Mouse (Mus musculus) forebrain, embryonic 12.5 days (tissue): ENCODE data around the gene Cog8. TPM values are rescaled to one million over a fixed set of nuclear protein-coding genes. Genes with fewer than 3 reads are reported as not detected.
"Not testable (repeated sequence)": the region's sequence is repeated elsewhere in the genome, so short reads cannot be mapped to it uniquely, and the experiment has no call there.

Source experiments
- ATAC-seq: fragments of 200-750 bp; cut with Nextera tagmentation; 2 replicates; pipeline ENCODE4 v1.8.0; 2017; ENCODE audit warnings: moderate TSS enrichment; ENCODE audit not compliant: low FRiP score
- H3K27ac ChIP-seq: fragments of 300-500 bp; sonication (generic); 2 replicates; pipeline ENCODE4 v1.5.1; 2016; ENCODE audit warnings: mild to moderate bottlenecking
- H3K27me3 ChIP-seq: fragments of 300-500 bp; sonication (generic); 2 replicates; pipeline ENCODE4 v1.6.1; 2016; ENCODE audit warnings: mild to moderate bottlenecking
- H3K36me3 ChIP-seq: fragments of 300-500 bp; sonication (generic); replicated peaks from 2 replicates; pipeline ENCODE4 v1.6.1; 2016; ENCODE audit warnings: mild to moderate bottlenecking
- H3K4me1 ChIP-seq: fragments of 300-500 bp; sonication (generic); 2 replicates; pipeline ENCODE4 v1.6.1; 2016
- H3K4me2 ChIP-seq: fragments of 300-500 bp; sonication (generic); 2 replicates; pipeline ENCODE4 v1.6.1; 2016; ENCODE audit warnings: mild to moderate bottlenecking, moderate library complexity
- H3K4me3 ChIP-seq: fragments of 300-500 bp; sonication (generic); replicated peaks from 2 replicates; pipeline ENCODE4 v1.5.1; 2016; ENCODE audit warnings: mild to moderate bottlenecking
- H3K9ac ChIP-seq: fragments of 300-500 bp; sonication (generic); 2 replicates; pipeline ENCODE4 v1.6.1; 2016; ENCODE audit warnings: mild to moderate bottlenecking
- H3K9me3 ChIP-seq: fragments of 300-500 bp; sonication (generic); 2 replicates; pipeline ENCODE4 v1.6.1; 2016
- WGBS: fragments of 180-500 bp; shearing (Covaris S2); methylation state at CpG from one replicate; pipeline ENCODE4 v1.1.7; 2016; 5-methylcytosine and 5-hydroxymethylcytosine counted together
- polyA plus RNA-seq: library from polyadenylated mRNA; unstranded; fragments of >200 nt; fragmentation: Nextera tagmentation; extraction: Ambion mirVana; gene quantifications from 2 replicates; pipeline ENCODE4 v1.2.1, GENCODE M21; 2016

Cog8 gene
- polyA plus RNA-seq, 1 experiment from 2014 or later: 41.7 TPM

GRCm38 (mm10) chr8:107033609-107034008 is 22.9 kb downstream of the Cog8 start:
- WGBS: 91% methylated on average over 2 of the region's 2 CpGs
- H3K4me3 ChIP-seq, H3K9ac ChIP-seq, H3K27me3 ChIP-seq, H3K4me2 ChIP-seq, ATAC-seq, H3K27ac ChIP-seq, H3K9me3 ChIP-seq: not testable (repeated sequence)
- H3K36me3 ChIP-seq: peaks cover 13% of the 10 kb centered on the region
- H3K4me1 ChIP-seq: peaks cover 18% of the 10 kb centered on the region

- no peaks in the 10 kb centered on the region for H3K9me3 ChIP-seq
- H3K4me3 ChIP-seq: peak overlapping the region; percentile 97
- H3K4me2 ChIP-seq: peak overlapping the region; percentile 85
- H3K27me3 ChIP-seq: no peaks in the 10 kb centered on the region
- peak overlapping the region; percentile 81 for H3K27ac ChIP-seq
- no peak; the same call in 1 of the 2 replicates for ATAC-seq
- peaks cover 5% of the 10 kb centered on the region for H3K36me3 ChIP-seq
- H3K9ac ChIP-seq: peak overlapping the region; percentile 95
- under 1% methylated on average over 35 of the region's 40 CpGs for WGBS
- peaks cover 18% of the 10 kb centered on the region for H3K4me1 ChIP-seq
Measured at GRCm38 (mm10) chr8:107031577-107032090, 24.9 kb downstream of the Cog8 start.

GRCm38 (mm10) chr8:107030650-107031576 is 25.6 kb downstream of the Cog8 start, which contains the start of gene Vps4a:
TSS of gene Vps4a (plus strand) at chr8:107031222.
- peak; percentile 96 for ATAC-seq

GRCm38 (mm10) chr8:107030058-107030457 is 26.4 kb downstream of the Cog8 start:
- no peak overlapping the region for H3K4me2 ChIP-seq
- no peaks in the 10 kb centered on the region for H3K36me3 ChIP-seq
- no peaks in the 10 kb centered on the region for H3K27me3 ChIP-seq
- H3K4me1 ChIP-seq: peaks cover 18% of the 10 kb centered on the region
- no peaks in the 10 kb centered on the region for H3K9me3 ChIP-seq
- H3K9ac ChIP-seq: no peak overlapping the region
- no peak overlapping the region for H3K4me3 ChIP-seq
- no peak for ATAC-seq
- no peak overlapping the region for H3K27ac ChIP-seq
- WGBS: 74% methylated on average over 5 of the region's 5 CpGs

More at GRCm38 (mm10) chr8:107030650-107031576, 25.6 kb downstream of the Cog8 start, which contains the start of gene Vps4a:
- Histone ChIP-seq H3K4me1 (peaks cover 18% of the 10 kb centered on the region), H3K4me2 (peak within 1 kb of the TSS; percentile 85), H3K4me3 (peak within 1 kb of the TSS; percentile 97), H3K27me3 (no peaks in the 10 kb centered on the region), H3K27ac (peak within 1 kb of the TSS; percentile 81), H3K36me3 (no peaks in the 10 kb centered on the region), H3K9ac (peak within 1 kb of the TSS; percentile 95), H3K9me3 (no peaks in the 10 kb centered on the region)
- 6% methylated on average over 51 of the region's 66 CpGs for WGBS

GRCm38 (mm10) chr8:107029310-107029709 is 27.2 kb downstream of the Cog8 start:
- Histone ChIP-seq H3K9me3 (no peaks in the 10 kb centered on the region), H3K4me1 (peaks cover 18% of the 10 kb centered on the region), H3K9ac (no peak overlapping the region), H3K27ac (no peak overlapping the region), H3K4me3 (no peak overlapping the region), H3K4me2 (no peak overlapping the region), H3K36me3 (no peaks in the 10 kb centered on the region), H3K27me3 (no peaks in the 10 kb centered on the region)
- no peak for ATAC-seq
- WGBS: 81% methylated on average over 3 of the region's 3 CpGs

GRCm38 (mm10) chr8:107023479-107023878 is 33.0 kb downstream of the Cog8 start:
- no peak overlapping the region for H3K9ac ChIP-seq

GRCm38 (mm10) chr8:107014915-107015314 is 41.6 kb downstream of the Cog8 start:
- Histone ChIP-seq H3K27me3 (no peaks in the 10 kb centered on the region), H3K4me3 (no peak overlapping the region), H3K9ac (no peak overlapping the region), H3K4me2 (no peak overlapping the region), H3K36me3 (peaks cover 23% of the 10 kb centered on the region), H3K4me1 (no peaks in the 10 kb centered on the region), H3K9me3 (no peaks in the 10 kb centered on the region), H3K27ac (no peak overlapping the region)
- WGBS: 89% methylated on average over 1 of the region's 1 CpGs
- no peak for ATAC-seq

More at GRCm38 (mm10) chr8:107023479-107023878, 33.0 kb downstream of the Cog8 start:
- H3K36me3 ChIP-seq: no peaks in the 10 kb centered on the region
- no peaks in the 10 kb centered on the region for H3K9me3 ChIP-seq
- H3K4me3 ChIP-seq: no peak overlapping the region
- H3K27ac ChIP-seq: no peak overlapping the region
- H3K4me2 ChIP-seq: no peak overlapping the region
- no peaks in the 10 kb centered on the region for H3K27me3 ChIP-seq
- no peaks in the 10 kb centered on the region for H3K4me1 ChIP-seq
- WGBS: 91% methylated on average over 8 of the region's 8 CpGs
- no peak for ATAC-seq

GRCm38 (mm10) chr8:107012666-107013065 is 43.8 kb downstream of the Cog8 start:
- H3K4me3 ChIP-seq: no peak overlapping the region
- H3K4me1 ChIP-seq: no peaks in the 10 kb centered on the region
- H3K9ac ChIP-seq: no peak overlapping the region
- 77% methylated on average over 2 of the region's 2 CpGs for WGBS
- H3K36me3 ChIP-seq: peaks cover 26% of the 10 kb centered on the region
- H3K4me2 ChIP-seq: no peak overlapping the region
- no peaks in the 10 kb centered on the region for H3K9me3 ChIP-seq
- H3K27me3 ChIP-seq: no peaks in the 10 kb centered on the region
- ATAC-seq: no peak
- no peak overlapping the region for H3K27ac ChIP-seq

GRCm38 (mm10) chr8:107007795-107008194 is 48.7 kb downstream of the Cog8 start:
- H3K9ac ChIP-seq: no peak overlapping the region
- no peak for ATAC-seq
- H3K4me2 ChIP-seq: no peak overlapping the region
- H3K9me3 ChIP-seq: no peaks in the 10 kb centered on the region
- peaks cover 23% of the 10 kb centered on the region for H3K36me3 ChIP-seq
- no peak overlapping the region for H3K4me3 ChIP-seq
- no peaks in the 10 kb centered on the region for H3K4me1 ChIP-seq
- H3K27ac ChIP-seq: no peak overlapping the region
- WGBS: 91% methylated on average over 3 of the region's 3 CpGs
- no peaks in the 10 kb centered on the region for H3K27me3 ChIP-seq

- no peak overlapping the region for H3K27ac ChIP-seq
- H3K9me3 ChIP-seq: no peaks in the 10 kb centered on the region
- no peak overlapping the region for H3K4me3 ChIP-seq
- WGBS: 42% methylated on average over 5 of the region's 5 CpGs
- no peak overlapping the region for H3K9ac ChIP-seq
- peaks cover 4% of the 10 kb centered on the region; the same call in 1 of the 2 replicates for H3K36me3 ChIP-seq
- no peaks in the 10 kb centered on the region for H3K27me3 ChIP-seq
- H3K4me2 ChIP-seq: no peak overlapping the region
- peak; percentile 80 for ATAC-seq
- H3K4me1 ChIP-seq: no peaks in the 10 kb centered on the region
Measured at GRCm38 (mm10) chr8:107002532-107002931, 54.0 kb downstream of the Cog8 start.

GRCm38 (mm10) chr8:106999068-106999467 is 57.4 kb downstream of the Cog8 start:
- H3K4me1 ChIP-seq: no peaks in the 10 kb centered on the region
- H3K9me3 ChIP-seq: no peaks in the 10 kb centered on the region
- H3K4me3 ChIP-seq: no peak overlapping the region
- H3K4me2 ChIP-seq: no peak overlapping the region
- H3K27ac ChIP-seq: no peak overlapping the region
- ATAC-seq: no peak
- H3K36me3 ChIP-seq: peaks cover 10% of the 10 kb centered on the region; the same call in 1 of the 2 replicates
- H3K9ac ChIP-seq: no peak overlapping the region
- no peaks in the 10 kb centered on the region for H3K27me3 ChIP-seq
- 96% methylated on average over 1 of the region's 1 CpGs for WGBS

- H3K27ac ChIP-seq: no peak overlapping the region
- no peak overlapping the region for H3K4me2 ChIP-seq
- H3K4me3 ChIP-seq: no peak overlapping the region
- no peaks in the 10 kb centered on the region for H3K4me1 ChIP-seq
- 93% methylated on average over 4 of the region's 4 CpGs for WGBS
- no peak overlapping the region for H3K9ac ChIP-seq
- H3K27me3 ChIP-seq: no peaks in the 10 kb centered on the region
- no peak for ATAC-seq
- H3K9me3 ChIP-seq: no peaks in the 10 kb centered on the region
- H3K36me3 ChIP-seq: peaks cover 15% of the 10 kb centered on the region
Measured at GRCm38 (mm10) chr8:106997416-106997815, 59.1 kb downstream of the Cog8 start.
